Mouse (Mus musculus) liver, embryonic 14.5 days (tissue): ENCODE results near the gene Fry.

Experiments used
- CTCF ChIP-seq: IDR thresholded peaks from 2 replicates; pipeline ENCODE4 v1.5.1; 2016; ENCODE audit warnings: antibody characterized with exemption, low read depth, control low read depth
- EP300 ChIP-seq: IDR thresholded peaks from 2 replicates; pipeline ENCODE4 v1.6.1; 2016; ENCODE audit warnings: antibody characterized with exemption, low read depth

GRCm38 (mm10) chr5:150342139-150342538, 223.7 kb downstream of the Fry start:
- TF ChIP-seq EP300 (no peak), CTCF (no peak)
